Mouse (Mus musculus): ENCODE data around the gene Akirin2. TPM values are rescaled to one million over a fixed set of nuclear protein-coding genes. Genes with fewer than 3 reads are reported as not detected.
"Not testable (repeated sequence)": the region's sequence is repeated elsewhere in the genome, so short reads cannot be mapped to it uniquely, and the experiment has no call there.

Akirin2 gene
- polyA plus RNA-seq, 1 experiment from 2014 or later, result 68.4 TPM

DNA sequence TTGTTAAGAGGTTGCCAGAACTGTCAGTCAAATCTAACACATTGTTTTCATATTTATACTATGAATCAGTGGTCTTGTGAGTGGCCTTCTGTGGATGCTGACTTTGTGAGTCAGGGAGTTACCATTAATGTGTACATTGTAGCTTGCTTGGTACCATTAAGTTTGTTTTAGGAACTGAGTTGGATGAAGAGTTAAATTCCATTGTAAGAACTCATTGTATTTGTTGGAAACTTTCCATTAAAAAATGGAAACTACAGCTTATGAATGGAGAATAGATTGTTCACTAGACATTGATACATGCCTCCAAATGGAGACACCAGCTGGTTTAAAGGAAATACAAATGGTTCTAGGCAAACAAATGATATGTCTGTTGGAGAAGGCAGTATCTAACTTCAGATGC is 5.4 kb downstream of the Akirin2 start:
- DNase-seq (ENCODE audit: low spot score), result no peak
- H3K36me3 ChIP-seq, result 0 out of 2 replicates have a peak, but pooled peaks cover 6% of the 10 kb centered on the region
- no peak overlapping the region for H3K27ac ChIP-seq
- H3K9me3 ChIP-seq, result no peaks in the 10 kb centered on the region
- H3K27me3 ChIP-seq (ENCODE audit: insufficient read depth, poor library complexity, severe bottlenecking), result no peaks in the 10 kb centered on the region
- H3K4me1 ChIP-seq, result peaks cover 16% of the 10 kb centered on the region
- H3K4me3 ChIP-seq, result no peak overlapping the region

DNA sequence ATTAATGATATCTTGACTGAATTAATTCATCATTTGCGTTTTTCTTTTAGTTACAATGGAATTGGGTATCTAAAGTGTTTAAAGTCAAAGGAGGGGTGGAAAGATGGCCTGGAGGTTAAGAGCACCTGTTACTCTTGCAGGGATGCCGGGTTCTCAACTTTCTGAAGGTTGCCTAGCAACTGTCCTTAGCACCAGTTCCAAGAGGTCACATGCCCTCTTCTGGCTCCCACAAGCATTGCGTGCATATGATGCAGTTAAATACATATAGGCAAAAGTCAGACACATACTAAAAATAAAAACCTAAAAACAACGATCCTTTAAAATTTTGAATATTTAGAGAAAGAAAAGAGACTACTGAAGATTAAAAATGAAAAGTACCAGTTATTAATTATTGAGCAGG is 10.2 kb downstream of the Akirin2 start:
- H3K27ac ChIP-seq, result no peak overlapping the region
- H3K4me3 ChIP-seq, result no peak overlapping the region
- peaks cover 30% of the 10 kb centered on the region for H3K36me3 ChIP-seq
- 58% methylated on average over 4 of the region's 4 CpGs for WGBS
- 0 out of 2 replicates have a peak, but pooled peaks cover 3% of the 10 kb centered on the region for H3K4me1 ChIP-seq
- DNase-seq (ENCODE audit: low spot score), result no peak
- no peaks in the 10 kb centered on the region for H3K9me3 ChIP-seq
- no peaks in the 10 kb centered on the region for H3K27me3 ChIP-seq (ENCODE audit: insufficient read depth, poor library complexity, severe bottlenecking)

DNA sequence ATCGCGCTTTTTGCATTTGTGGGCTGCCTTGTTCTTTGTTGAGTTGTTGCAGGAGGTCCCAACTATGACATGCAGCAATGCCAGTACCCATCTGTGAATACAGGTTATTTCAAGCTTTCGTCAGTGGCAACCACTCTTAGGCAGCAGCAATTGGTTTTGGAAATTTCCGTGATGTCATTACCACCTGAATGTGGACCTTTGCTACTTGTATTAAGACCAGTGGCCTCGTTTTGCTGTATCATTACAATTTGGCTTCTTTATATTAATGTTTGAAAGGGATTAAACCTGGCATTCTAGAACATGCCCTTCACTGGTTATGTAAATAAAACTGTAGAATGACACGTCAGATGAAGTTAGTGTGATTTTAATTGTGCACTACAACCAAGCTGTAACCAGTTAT is 15.5 kb downstream of the Akirin2 start:
- DNase-seq (ENCODE audit: low spot score), result no peak
- Histone ChIP-seq H3K9me3 (no peaks in the 10 kb centered on the region), H3K27ac (no peak overlapping the region), H3K27me3 (ENCODE audit: insufficient read depth, poor library complexity, severe bottlenecking) (no peaks in the 10 kb centered on the region), H3K36me3 (peaks cover 80% of the 10 kb centered on the region), H3K4me3 (no peak overlapping the region), H3K4me1 (no peaks in the 10 kb centered on the region)
- WGBS, result 91% methylated on average over 6 of the region's 6 CpGs

DNA sequence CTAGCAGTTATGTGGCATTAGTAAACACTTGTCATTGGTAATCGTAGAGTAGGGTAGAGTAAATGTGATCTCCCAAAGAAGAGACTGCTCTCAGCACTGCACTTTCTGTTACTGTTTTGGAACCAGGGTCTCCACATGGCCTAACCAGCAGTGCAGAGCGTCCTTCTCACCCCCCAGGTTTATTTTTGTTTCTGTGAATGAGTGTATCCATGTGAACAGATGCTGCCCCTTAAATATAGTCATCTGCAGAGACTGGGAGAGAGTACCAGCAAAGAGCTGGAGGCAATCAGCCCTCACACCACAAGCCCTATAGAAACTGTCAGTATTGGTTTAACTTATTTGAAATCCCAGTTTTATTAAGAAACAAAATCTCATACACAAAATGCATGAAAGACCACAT is 22.1 kb downstream of the Akirin2 start:
- H3K9me3 ChIP-seq, result no peaks in the 10 kb centered on the region
- H3K27ac ChIP-seq, result no peak overlapping the region
- no peaks in the 10 kb centered on the region for H3K4me1 ChIP-seq
- WGBS, result 80% methylated on average over 2 of the region's 2 CpGs
- H3K27me3 ChIP-seq (ENCODE audit: insufficient read depth, poor library complexity, severe bottlenecking), result no peaks in the 10 kb centered on the region
- H3K36me3 ChIP-seq, result peaks cover 94% of the 10 kb centered on the region
- no peak for DNase-seq (ENCODE audit: low spot score)
- H3K4me3 ChIP-seq, result no peak overlapping the region

DNA sequence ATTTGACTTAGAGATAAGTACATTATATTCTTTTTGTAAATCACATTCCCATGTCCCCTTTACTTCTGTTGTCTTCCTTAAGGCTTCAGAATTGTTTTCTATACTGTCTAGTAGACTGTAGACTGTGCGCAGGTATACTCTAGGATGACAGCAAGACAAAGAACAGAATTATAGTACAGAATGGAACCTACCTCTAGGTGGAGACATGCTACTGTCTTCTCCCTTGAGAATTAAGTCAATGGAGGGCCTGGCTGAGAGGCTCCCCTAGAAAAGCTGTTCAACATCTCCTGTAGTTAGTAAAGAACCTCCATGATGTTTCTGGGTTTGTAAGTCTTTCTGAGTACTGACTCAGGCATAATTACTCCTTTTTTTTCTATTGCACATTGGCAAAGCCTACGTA is 26.3 kb downstream of the Akirin2 start:
- H3K36me3 ChIP-seq, result peaks cover 88% of the 10 kb centered on the region
- no peaks in the 10 kb centered on the region for H3K27me3 ChIP-seq (ENCODE audit: insufficient read depth, poor library complexity, severe bottlenecking)
- no peak for DNase-seq (ENCODE audit: low spot score)
- H3K9me3 ChIP-seq, result no peaks in the 10 kb centered on the region
- H3K4me3 ChIP-seq, result no peak overlapping the region
- 95% methylated on average over 2 of the region's 2 CpGs for WGBS
- H3K27ac ChIP-seq, result no peak overlapping the region
- 0 out of 2 replicates have a peak, but pooled peaks cover 4% of the 10 kb centered on the region for H3K4me1 ChIP-seq

DNA sequence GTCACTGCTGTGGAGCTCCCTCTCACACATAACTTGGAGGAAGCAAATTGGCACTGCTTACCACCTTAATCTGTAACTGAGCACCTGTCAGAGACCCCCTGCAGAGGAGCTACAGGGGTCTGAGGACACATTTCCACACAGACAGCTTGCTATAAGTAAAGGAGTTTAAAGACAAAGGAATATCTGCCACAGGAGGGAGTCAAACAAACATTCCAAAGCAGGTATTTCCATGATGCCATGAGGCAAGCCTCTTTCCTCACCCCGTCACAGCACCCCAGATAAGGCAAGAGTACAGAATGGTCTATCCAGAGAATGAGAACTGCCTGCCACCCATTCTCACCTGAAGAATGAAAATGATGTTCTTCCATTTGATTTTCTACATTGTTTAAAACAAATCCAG is 28.5 kb downstream of the Akirin2 start:
- Histone ChIP-seq H3K36me3 (peaks cover 89% of the 10 kb centered on the region), H3K27me3 (ENCODE audit: insufficient read depth, poor library complexity, severe bottlenecking) (no peaks in the 10 kb centered on the region), H3K4me1 (0 out of 2 replicates have a peak, but pooled peaks cover 4% of the 10 kb centered on the region), H3K27ac (no peak overlapping the region), H3K4me3 (no peak overlapping the region), H3K9me3 (no peaks in the 10 kb centered on the region)
- 57% methylated on average over 1 of the region's 1 CpGs for WGBS
- no peak for DNase-seq (ENCODE audit: low spot score)

DNA sequence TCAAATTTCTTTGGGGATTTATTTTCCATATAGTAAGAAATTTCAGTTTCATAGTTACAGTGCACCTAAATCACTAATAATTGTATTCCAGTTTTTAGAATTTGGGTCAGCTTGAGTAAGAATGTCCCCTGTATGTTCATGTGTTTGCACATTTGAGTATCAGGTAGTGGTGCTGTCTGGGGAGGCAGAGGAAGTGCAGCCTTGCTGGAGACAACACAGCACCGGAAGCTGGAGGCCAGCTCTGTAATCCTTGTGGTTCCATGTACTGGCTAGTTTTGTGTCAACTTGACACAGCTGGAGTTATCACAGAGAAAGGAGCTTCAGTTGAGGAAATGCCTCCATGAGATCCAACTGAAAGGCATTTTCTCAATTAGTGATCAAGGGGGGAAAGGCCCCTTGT is 30.8 kb downstream of the Akirin2 start:
- not testable (repeated sequence) for DNase-seq (ENCODE audit: low spot score); H3K9me3 ChIP-seq; H3K4me3 ChIP-seq; H3K27me3 ChIP-seq (ENCODE audit: insufficient read depth, poor library complexity, severe bottlenecking); H3K27ac ChIP-seq; H3K4me1 ChIP-seq
- peaks cover 80% of the 10 kb centered on the region for H3K36me3 ChIP-seq
- WGBS, result 81% methylated on average over 1 of the region's 1 CpGs

DNA sequence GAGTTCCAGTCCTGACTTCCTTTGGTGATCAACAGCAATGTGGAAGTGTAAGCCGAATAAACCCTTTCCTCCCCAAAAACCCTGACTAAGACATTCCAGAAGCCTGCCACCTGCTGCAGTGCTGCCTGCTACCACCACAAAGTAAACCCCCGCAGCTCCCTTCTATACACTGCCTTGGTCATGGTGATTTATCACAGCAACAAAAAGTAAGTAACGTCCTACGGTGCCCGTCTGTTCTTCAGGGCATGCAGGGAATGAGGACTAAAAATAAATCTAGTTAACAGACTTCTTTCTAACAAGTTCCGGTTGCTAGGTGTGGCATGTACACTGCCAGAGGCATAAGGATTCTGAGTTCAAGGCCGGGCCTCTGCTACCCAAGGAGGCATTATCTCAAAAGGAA is 31.3 kb downstream of the Akirin2 start:
- 65% methylated on average over 7 of the region's 7 CpGs for WGBS
- no peaks in the 10 kb centered on the region for H3K9me3 ChIP-seq
- H3K36me3 ChIP-seq, result peaks cover 78% of the 10 kb centered on the region
- H3K27me3 ChIP-seq (ENCODE audit: insufficient read depth, poor library complexity, severe bottlenecking), result no peaks in the 10 kb centered on the region
- H3K4me1 ChIP-seq, result 0 out of 2 replicates have a peak, but pooled peaks cover 4% of the 10 kb centered on the region
- no peak overlapping the region for H3K4me3 ChIP-seq
- H3K27ac ChIP-seq, result no peak overlapping the region
- no peak for DNase-seq (ENCODE audit: low spot score)

DNA sequence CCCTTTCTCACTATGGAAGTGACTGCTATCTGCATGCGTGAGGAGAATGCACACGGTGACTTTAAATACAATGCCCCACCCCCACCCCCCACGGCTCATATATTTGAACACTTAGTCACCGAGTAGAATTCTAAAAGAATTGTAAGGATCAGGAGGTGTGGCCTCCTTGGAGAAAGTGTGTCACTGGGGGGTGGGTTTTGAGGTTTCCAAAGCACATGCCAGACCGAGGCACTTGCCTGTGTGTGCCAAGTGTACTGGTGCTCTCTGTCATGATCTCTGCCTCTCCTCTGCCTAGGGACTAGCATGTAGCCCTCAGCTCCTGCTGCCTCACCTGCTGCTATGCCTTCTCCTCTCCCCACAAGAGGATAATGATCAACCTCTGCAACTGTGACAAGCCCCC is 31.7 kb downstream of the Akirin2 start:
- no peak for DNase-seq (ENCODE audit: low spot score)
- H3K36me3 ChIP-seq, result peaks cover 78% of the 10 kb centered on the region
- WGBS, result 76% methylated on average over 5 of the region's 5 CpGs
- no peak overlapping the region for H3K4me3 ChIP-seq
- 0 out of 2 replicates have a peak, but pooled peaks cover 4% of the 10 kb centered on the region for H3K4me1 ChIP-seq
- H3K27ac ChIP-seq, result no peak overlapping the region
- H3K9me3 ChIP-seq, result no peaks in the 10 kb centered on the region
- H3K27me3 ChIP-seq (ENCODE audit: insufficient read depth, poor library complexity, severe bottlenecking), result no peaks in the 10 kb centered on the region

DNA sequence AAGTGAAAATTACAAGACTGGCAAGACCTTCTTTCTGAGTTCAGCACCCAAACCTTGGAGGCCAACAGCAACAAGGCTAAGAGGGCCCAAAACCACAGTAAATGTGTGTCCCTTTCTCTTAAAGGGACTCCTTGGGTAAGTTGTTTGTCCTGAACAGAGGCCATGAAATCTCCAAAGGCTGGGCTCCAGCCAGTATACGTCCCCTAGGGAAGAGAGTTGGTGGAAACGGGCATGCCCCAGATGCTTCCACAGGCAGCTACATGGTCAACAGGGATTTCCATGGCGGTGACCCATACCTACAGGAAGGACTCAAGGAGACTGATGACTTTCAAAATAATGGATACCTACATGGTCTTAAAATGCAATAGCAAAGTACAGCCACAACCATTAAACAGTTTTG is 32.7 kb downstream of the Akirin2 start:
- no peak for DNase-seq (ENCODE audit: low spot score)
- H3K4me3 ChIP-seq, result no peak overlapping the region
- no peak overlapping the region for H3K27ac ChIP-seq
- no peaks in the 10 kb centered on the region for H3K27me3 ChIP-seq (ENCODE audit: insufficient read depth, poor library complexity, severe bottlenecking)
- H3K4me1 ChIP-seq, result 0 out of 2 replicates have a peak, but pooled peaks cover 4% of the 10 kb centered on the region
- WGBS, result 88% methylated on average over 3 of the region's 3 CpGs
- no peaks in the 10 kb centered on the region for H3K9me3 ChIP-seq
- H3K36me3 ChIP-seq, result peaks cover 71% of the 10 kb centered on the region

DNA sequence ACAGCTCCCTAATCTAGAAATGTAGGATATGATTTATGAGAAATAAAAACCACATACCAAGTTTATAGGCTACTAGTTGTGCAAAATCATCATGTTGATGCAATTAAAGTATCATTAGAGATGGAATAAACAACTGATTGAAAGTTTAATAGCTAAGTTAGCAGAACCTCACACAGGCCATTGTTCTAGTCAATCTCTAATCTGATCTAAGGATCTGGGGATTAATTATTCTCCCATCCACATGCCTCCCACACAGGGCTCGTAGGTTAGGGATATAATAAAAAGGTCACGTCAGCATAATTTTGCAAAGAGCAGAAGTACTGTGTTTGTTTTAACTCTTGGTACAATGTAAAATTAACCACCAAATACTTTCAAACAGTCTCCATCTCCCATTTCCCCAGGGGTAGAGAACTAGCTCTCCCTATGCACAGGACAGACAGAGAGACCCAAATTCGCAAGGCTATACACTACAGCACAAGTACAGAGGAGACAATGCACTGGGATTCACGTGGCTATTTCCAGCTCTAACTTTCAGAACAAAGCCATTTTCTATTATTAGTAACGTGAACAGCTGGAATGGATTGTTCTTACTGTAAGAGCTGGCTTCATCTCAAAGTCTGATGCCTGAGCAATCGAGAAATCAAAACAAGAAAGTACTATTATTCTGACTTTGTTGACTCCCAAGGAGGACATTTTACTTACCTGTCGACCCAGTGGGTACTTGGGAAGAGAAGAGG is 34.3 kb downstream of the Akirin2 start:
- H3K9me3 ChIP-seq, result no peaks in the 10 kb centered on the region
- H3K4me1 ChIP-seq, result no peaks in the 10 kb centered on the region
- H3K36me3 ChIP-seq, result peaks cover 62% of the 10 kb centered on the region
- no peak overlapping the region for H3K27ac ChIP-seq
- DNase-seq (ENCODE audit: low spot score), result no peak
- WGBS, result 74% methylated on average over 7 of the region's 7 CpGs
- H3K27me3 ChIP-seq (ENCODE audit: insufficient read depth, poor library complexity, severe bottlenecking), result no peaks in the 10 kb centered on the region
- no peak overlapping the region for H3K4me3 ChIP-seq

DNA sequence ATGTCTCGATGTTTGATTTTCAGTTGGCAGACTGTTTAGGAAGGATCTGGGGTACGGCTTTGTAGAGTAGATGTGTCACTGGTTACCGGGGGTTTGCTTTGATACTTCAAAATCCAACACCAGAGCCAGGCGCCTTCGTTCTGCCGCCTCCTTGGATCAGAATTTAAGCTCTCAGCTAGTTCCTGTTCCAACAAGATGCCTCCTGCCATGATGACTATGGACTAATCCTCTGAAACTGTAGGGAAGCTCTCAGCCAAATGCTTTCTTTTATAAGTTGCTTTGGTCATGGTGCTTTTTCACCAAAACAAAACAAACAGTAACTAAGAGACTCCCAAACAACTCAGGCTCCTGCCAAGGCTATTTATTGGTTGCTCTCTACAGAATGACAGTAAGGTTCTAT is 52.4 kb downstream of the Akirin2 start:
- Histone ChIP-seq H3K4me3 (no peak overlapping the region), H3K9me3 (no peaks in the 10 kb centered on the region), H3K27me3 (ENCODE audit: insufficient read depth, poor library complexity, severe bottlenecking) (no peaks in the 10 kb centered on the region), H3K36me3 (peaks cover 78% of the 10 kb centered on the region), H3K4me1 (no peaks in the 10 kb centered on the region), H3K27ac (no peak overlapping the region)
- 95% methylated on average over 6 of the region's 6 CpGs for WGBS
- no peak for DNase-seq (ENCODE audit: low spot score)

DNA sequence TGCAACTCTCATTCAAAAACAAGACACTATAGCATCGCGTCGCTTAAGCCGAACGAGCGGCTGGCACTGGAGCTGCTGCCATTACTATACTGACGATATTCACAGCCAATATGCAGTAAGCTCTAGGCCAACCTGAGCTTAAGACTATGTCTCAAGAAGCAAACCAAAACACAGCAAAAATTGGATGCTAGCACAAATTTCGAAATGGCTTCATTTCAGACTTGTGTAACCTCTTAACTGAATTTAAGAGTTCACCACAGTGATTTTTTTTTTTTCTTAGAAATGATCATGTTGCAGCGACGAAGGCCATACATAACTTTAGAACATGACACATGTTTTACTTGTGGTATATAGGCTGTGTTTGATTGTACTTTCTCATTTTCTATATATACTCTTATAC is 55.9 kb downstream of the Akirin2 start:
- Histone ChIP-seq H3K27ac (no peak overlapping the region), H3K4me3 (no peak overlapping the region), H3K27me3 (ENCODE audit: insufficient read depth, poor library complexity, severe bottlenecking) (no peaks in the 10 kb centered on the region), H3K4me1 (no peaks in the 10 kb centered on the region), H3K9me3 (no peaks in the 10 kb centered on the region), H3K36me3 (peaks cover 62% of the 10 kb centered on the region)
- WGBS, result 93% methylated on average over 10 of the region's 10 CpGs
- no peak for DNase-seq (ENCODE audit: low spot score)
